Mouse (Mus musculus) G1E (cell line): ENCODE results near the gene Kremen2. TPM values are rescaled to one million over a fixed set of nuclear protein-coding genes. Genes with fewer than 3 reads are reported as not detected.

Experiments used
- ATAC-seq: 2 replicates; pipeline ENCODE4 v1.8.0; 2016; ENCODE audit warnings: mild to moderate bottlenecking; ENCODE audit not compliant: insufficient number of reproducible peaks, poor library complexity, low FRiP score, severe bottlenecking; ENCODE audit errors: extremely low read depth
- DNase-seq: peaks from one replicate; pipeline ENCODE4 v3.0.0; 2012; ENCODE audit warnings: low spot score
- H3K27me3 ChIP-seq: 2 replicates; pipeline ENCODE4 v1.6.1; 2012; ENCODE audit warnings: mild to moderate bottlenecking, low read length, inconsistent platforms; ENCODE audit not compliant: insufficient read depth
- H3K36me3 ChIP-seq: replicated peaks from 2 replicates; pipeline ENCODE3; 2012; ENCODE audit warnings: mild to moderate bottlenecking, inconsistent platforms
- H3K4me1 ChIP-seq: 2 replicates; pipeline ENCODE4 v1.6.1; 2012; ENCODE audit warnings: low read depth, low read length, inconsistent platforms, mixed read lengths; ENCODE audit not compliant: insufficient read depth
- H3K4me3 ChIP-seq: 2 replicates; pipeline ENCODE4 v1.5.1; 2012; ENCODE audit warnings: low read depth, mild to moderate bottlenecking, inconsistent platforms, low read length, moderate library complexity, mixed read lengths
- H3K9me3 ChIP-seq: replicated peaks from 2 replicates; pipeline ENCODE4 v1.6.1; 2012; ENCODE audit warnings: inconsistent platforms
- CTCF ChIP-seq: IDR thresholded peaks from 2 replicates; pipeline ENCODE4 v1.5.1; 2012; ENCODE audit warnings: low read depth, low read length, inconsistent platforms, mixed read lengths
- GATA1 ChIP-seq: IDR thresholded peaks from 2 replicates; pipeline ENCODE4 v1.6.1; 2012; ENCODE audit warnings: borderline replicate concordance, low read length, inconsistent platforms, mixed read lengths
- GATA2 ChIP-seq: IDR thresholded peaks from 2 replicates; pipeline ENCODE4 v1.6.1; 2012; ENCODE audit warnings: low read depth, low read length, inconsistent platforms, borderline replicate concordance
- POLR2AphosphoS5 ChIP-seq: IDR thresholded peaks from 2 replicates; pipeline ENCODE4 v1.6.1; 2012; ENCODE audit warnings: low read depth, low read length, inconsistent platforms; ENCODE audit not compliant: insufficient replicate concordance
- TAL1 ChIP-seq: conservative IDR thresholded peaks from 2 replicates; pipeline ENCODE4 v1.6.1; 2012; ENCODE audit warnings: low read depth, low read length, inconsistent platforms, mixed read lengths
- polyA plus RNA-seq: library from polyadenylated mRNA; stranded (reverse); fragments of >175 nt; gene quantifications from 2 replicates; pipeline ENCODE4 v1.2.3, GENCODE M21; 2012
- total RNA-seq, 2 experiments: library from RNA; stranded (forward) in 1 of 2; stranded (reverse) in 1 of 2; fragments of 200-1000 nt in 1 of 2; fragments of >200 nt in 1 of 2; fragmentation: Nextera tagmentation in 1 of 2; gene quantifications; 2 replicates each; pipeline ENCODE4 v1.2.3; 2014 to 2017

Kremen2 gene
- total and polyA plus RNA-seq, 3 experiments, result 0.05 to 1.4 TPM; not detected in 1

DNA sequence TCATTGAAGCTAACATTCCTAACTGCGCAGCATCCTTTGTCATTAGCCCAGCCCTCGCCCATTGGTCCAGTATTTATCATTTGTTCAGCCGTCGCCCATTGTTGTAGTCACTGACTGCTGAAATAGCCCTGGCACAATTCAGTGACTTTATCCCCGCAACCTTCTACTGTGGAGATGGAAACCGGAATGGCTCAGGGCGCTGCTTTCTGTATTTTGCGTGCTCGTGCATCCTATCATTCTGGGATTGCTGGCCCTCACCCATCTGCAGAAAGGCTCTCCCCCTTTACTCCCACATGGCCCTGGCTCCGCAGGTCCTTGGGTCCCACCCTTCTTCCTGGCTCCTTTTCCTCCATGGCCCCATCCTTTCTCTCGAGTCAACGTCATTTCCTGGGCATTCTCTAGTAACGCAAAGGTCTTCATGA is 40.9 kb upstream of the Kremen2 start:
- DNase-seq (no peak), ATAC-seq (no peak)
- no peak overlapping the region for H3K4me3 ChIP-seq
- no peaks in the 10 kb centered on the region for H3K9me3 ChIP-seq
- peaks cover 43% of the 10 kb centered on the region for H3K27me3 ChIP-seq
- TF ChIP-seq GATA2 (no peak), TAL1 (no peak), POLR2AphosphoS5 (no peak)
- H3K4me1 ChIP-seq, result no peaks in the 10 kb centered on the region
- H3K36me3 ChIP-seq, result no peaks in the 10 kb centered on the region

DNA sequence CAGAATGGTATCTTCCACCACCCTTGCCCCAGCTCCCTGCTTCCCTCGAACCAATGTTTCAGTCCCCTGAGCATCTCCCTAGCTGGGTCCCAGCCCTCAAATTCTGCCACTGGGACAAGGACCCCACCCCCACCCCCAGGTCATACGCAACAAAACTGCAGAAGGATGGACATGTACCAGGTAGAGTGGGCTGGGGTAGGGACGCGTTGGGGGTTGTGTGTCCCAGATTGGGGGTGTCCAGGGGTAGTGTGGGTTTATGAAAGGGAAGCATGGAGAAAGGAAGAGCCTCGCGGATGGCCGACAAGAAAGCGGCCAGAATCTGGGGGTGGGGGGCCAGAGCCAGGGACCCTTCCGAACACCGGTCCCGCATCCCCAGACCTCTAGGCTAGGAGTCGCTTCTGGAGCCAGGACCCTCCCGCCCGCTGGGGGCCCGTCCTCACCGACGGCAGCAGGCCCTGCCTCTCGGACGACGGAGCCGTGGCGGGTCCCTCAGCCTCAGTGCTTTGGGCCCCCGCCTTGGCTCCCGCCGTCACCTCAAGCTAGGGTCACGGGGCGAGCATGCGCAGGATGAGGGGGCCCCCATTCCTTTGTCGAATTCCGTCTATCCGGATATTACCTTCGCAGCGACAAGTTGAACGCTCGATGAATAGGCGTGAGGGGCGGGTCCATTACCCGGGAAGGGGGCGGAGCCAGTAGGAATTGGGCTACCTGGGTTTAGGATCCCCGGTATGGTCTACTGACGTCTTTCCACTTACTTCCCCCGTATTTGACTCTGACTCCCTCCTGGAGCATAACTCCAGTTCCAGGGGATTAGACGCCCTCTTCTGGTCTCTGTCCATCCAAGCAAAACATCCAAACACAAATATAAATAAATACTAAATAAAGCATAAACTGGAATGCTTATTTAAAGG is 40.2 kb upstream of the Kremen2 start, which contains the start of gene Flywch2:
Gene Flywch2 (minus strand): TSS at position 521 of the 911 bp plus-strand sequence.
- Histone ChIP-seq H3K27me3 (peaks cover 41% of the 10 kb centered on the region), H3K9me3 (no peaks in the 10 kb centered on the region), H3K4me3 (no peak within 1 kb of the TSS), H3K36me3 (no peaks in the 10 kb centered on the region), H3K4me1 (no peaks in the 10 kb centered on the region)
- no peak for DNase-seq
- TF ChIP-seq POLR2AphosphoS5, result no peak
- TF ChIP-seq GATA1, result no peak
- TF ChIP-seq CTCF, result no peak
- no peak for TF ChIP-seq GATA2
- TF ChIP-seq TAL1, result no peak
- no peak for ATAC-seq

DNA sequence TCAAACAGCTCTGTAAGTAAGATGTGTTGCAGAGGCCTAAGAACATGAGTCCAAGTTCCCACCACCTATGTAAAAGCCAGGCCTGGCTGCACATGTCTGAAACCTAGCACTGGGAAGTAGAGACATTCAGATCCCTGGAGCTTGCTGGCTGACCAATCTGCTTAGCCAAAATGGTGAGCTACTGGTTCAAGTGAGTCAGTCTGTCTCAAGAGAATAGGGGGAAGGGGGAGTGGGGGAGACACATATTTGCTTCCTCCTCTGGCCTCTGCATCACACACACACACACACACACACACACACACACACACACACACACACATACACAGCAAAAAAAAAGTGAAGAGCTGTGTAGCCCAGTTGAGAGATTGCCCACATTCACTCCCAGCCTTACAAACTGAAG is 37.7 kb upstream of the Kremen2 start:
- DNase-seq, result no peak
- no peak overlapping the region for H3K4me3 ChIP-seq
- H3K9me3 ChIP-seq, result no peaks in the 10 kb centered on the region
- TF ChIP-seq GATA2 (no peak), TAL1 (no peak), GATA1 (no peak), POLR2AphosphoS5 (no peak), CTCF (no peak)
- no peaks in the 10 kb centered on the region for H3K4me1 ChIP-seq
- no peak for ATAC-seq
- no peaks in the 10 kb centered on the region for H3K36me3 ChIP-seq
- peaks cover 48% of the 10 kb centered on the region for H3K27me3 ChIP-seq

DNA sequence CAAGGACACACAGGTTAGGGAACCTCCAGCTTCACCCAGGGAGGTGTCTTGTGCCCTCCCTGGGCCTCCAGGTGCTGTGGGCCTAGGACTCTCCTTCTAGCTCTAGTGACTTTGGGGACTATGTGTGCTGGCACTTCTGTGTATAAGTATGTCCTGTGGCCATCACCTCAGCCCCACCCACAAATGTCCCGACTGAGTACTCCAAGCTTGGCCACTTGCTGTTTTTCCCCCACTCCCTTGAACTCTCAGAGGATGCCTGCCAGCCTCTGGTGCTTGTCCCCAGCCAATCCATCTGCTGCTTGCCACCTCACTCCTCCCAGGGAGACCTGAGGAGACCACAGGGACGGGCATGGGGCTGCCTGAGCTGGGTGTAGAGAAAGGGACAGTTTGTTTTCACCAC is 32.8 kb upstream of the Kremen2 start:
- Histone ChIP-seq H3K4me1 (peaks cover 5% of the 10 kb centered on the region; the same call in 1 of the 2 replicates), H3K36me3 (no peaks in the 10 kb centered on the region), H3K9me3 (no peaks in the 10 kb centered on the region), H3K27me3 (peaks cover 53% of the 10 kb centered on the region), H3K4me3 (no peak overlapping the region)
- DNase-seq, result no peak
- ATAC-seq, result no peak
- TF ChIP-seq GATA2 (no peak), TAL1 (no peak), POLR2AphosphoS5 (no peak), GATA1 (no peak), CTCF (no peak)

DNA sequence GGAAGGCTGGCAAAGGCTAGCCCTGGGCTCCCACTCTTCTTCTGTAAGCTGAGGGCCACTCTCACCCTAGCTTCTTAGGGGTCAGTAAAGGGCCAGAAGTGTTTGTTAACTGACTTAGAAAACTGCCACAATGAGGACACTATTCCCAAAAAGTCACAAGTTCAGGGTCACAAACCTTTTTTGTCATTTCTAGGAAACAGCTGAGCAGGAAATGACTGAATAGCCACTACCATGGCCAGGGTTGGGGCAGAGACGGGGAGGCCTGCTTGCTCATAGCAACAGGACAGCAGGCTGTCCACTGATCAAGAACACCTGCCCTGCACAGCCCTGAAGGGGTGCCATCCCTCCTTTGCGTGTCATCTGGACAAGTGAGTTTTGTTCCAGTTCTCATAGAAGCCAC is 31.5 kb upstream of the Kremen2 start:
- no peak for TF ChIP-seq TAL1
- TF ChIP-seq GATA1, result no peak
- no peak for TF ChIP-seq POLR2AphosphoS5
- no peak for TF ChIP-seq GATA2
- TF ChIP-seq CTCF, result no peak
- Histone ChIP-seq H3K4me1 (peaks cover 5% of the 10 kb centered on the region; the same call in 1 of the 2 replicates), H3K4me3 (no peak overlapping the region), H3K9me3 (no peaks in the 10 kb centered on the region), H3K27me3 (peaks cover 50% of the 10 kb centered on the region), H3K36me3 (no peaks in the 10 kb centered on the region)
- no peak for ATAC-seq
- no peak for DNase-seq

DNA sequence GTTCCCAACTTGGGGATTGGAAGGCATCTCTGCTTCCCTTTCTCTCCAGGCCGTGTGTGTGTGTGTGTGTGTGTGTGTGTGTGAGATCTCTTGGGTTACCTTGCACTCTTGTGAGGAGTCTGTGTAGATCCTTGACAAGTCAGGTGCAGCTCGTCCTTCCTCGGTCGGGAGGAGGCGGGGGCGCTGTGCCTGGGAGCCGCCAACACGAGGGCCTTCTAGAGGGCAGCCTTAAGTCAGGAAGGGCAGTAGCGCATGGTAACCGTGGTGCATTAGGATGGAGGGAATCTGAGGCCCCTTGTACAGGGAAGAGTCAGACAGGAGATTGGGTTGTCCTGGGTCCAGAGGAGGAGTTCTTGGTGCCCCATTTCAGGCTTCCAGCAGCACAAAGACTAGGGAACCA is 30.6 kb upstream of the Kremen2 start:
- H3K36me3 ChIP-seq, result no peaks in the 10 kb centered on the region
- ATAC-seq (no peak), DNase-seq (no peak)

DNA sequence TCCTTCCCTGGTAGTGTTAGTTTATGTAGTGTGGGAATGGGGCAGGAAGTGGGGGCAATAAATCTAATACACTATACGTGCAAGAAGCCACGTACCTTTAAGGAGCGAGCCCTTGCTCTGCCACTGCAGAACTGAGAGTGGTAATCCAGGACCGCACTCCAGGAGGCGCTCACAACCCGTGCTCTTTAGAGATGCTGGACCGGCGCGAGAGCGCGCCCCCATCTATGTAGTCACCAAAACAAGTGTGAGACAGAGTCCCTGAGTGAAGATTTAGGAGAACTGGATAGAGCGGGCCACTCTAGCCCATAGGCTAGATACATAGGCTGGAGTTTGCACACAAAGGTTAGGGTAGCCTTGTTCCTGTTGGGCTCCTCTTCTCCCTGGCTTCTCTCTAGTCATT is 28.5 kb upstream of the Kremen2 start:
- H3K27me3 ChIP-seq, result peaks cover 32% of the 10 kb centered on the region
- no peak overlapping the region for H3K4me3 ChIP-seq
- DNase-seq (no peak), ATAC-seq (no peak)
- peaks cover 16% of the 10 kb centered on the region for H3K4me1 ChIP-seq
- peaks cover 4% of the 10 kb centered on the region for H3K36me3 ChIP-seq
- no peaks in the 10 kb centered on the region for H3K9me3 ChIP-seq
- no peak for TF ChIP-seq CTCF
- TF ChIP-seq GATA2, result no peak

More for the DNA sequence above, 30.6 kb upstream of the Kremen2 start:
- Histone ChIP-seq H3K9me3 (no peaks in the 10 kb centered on the region), H3K27me3 (peaks cover 47% of the 10 kb centered on the region), H3K4me3 (no peak overlapping the region), H3K4me1 (peaks cover 6% of the 10 kb centered on the region)
- TF ChIP-seq TAL1, result no peak
- no peak for TF ChIP-seq GATA2
- TF ChIP-seq POLR2AphosphoS5, result no peak
- TF ChIP-seq GATA1, result no peak
- no peak for TF ChIP-seq CTCF
